Mouse (Mus musculus): ENCODE measurements around the gene Sugp2.
A peak's percentile ranks its signal among the peaks of the same experiment; 100 is the strongest.

DNA sequence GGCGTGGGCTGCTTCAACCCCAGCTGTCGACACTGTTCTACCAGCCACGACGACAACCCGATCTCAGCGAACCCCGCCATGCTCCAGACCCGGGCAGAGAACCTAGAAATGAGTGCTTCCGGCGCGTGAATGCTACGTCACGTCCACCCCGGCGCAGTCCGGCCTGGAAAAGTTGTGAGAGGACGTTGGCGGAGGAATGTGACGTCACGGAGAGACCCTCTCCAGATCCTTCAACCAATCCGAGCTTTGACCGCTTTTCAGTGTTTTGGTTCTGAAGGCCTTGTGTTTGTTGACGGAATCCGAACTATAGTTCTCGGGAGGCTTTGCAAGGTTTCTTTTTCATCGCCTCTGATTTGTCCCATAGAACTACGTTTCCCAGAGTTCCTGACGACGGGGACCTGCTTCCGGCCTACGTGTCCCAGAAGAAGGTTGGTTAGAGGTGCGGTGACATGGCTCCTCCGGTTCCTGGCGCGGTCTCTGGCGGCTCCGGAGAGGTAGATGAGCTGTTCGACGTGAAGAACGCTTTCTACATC, 68.4 kb downstream of the Sugp2 start, which contains the start of the genes Ddx49 and Cope:
- TF ChIP-seq HCFC1 (IDR thresholded peaks at IDR 0.05; ENCODE audit: borderline replicate concordance, insufficient read depth, low read length) (peak; percentile 94), MAFK (IDR thresholded peaks at IDR 0.05; ENCODE audit: insufficient read depth, low read depth, low read length) (no peak), ZNF384 (IDR thresholded peaks at IDR 0.05; ENCODE audit: low read depth, low read length) (no peak), ZC3H11A (IDR thresholded peaks at IDR 0.05; ENCODE audit: borderline replicate concordance, low read depth, low read length) (peak; percentile 35; the same call in 1 of the 2 replicates)
